Mouse (Mus musculus): ENCODE results near the gene Atoh7. TPM values are rescaled to one million over a fixed set of nuclear protein-coding genes. Genes with fewer than 3 reads are reported as not detected.
"Not testable (repeated sequence)": the region's sequence is repeated elsewhere in the genome, so short reads cannot be mapped to it uniquely, and the experiment has no call there.

Atoh7 gene
- not detected for total RNA-seq (2021)
- long read RNA-seq, experiment 1: 0 reads
- long read RNA-seq, experiment 2: 0 reads

- Histone ChIP-seq H3K27ac (no peak within 1 kb of the TSS), H3K4me3 (peak within 1 kb of the TSS; percentile 72)
- intact Hi-C loops (cut with DNase I): no loop called here
- TF ChIP-seq CTCF (IDR thresholded peaks at IDR 0.05): no peak
- no peak for DNase-seq
These were observed at the start of gene Atoh7 for GRCm38 (mm10) chr10:63099521-63099920. TSS of gene Atoh7 (plus strand) at chr10:63099651.

- Histone ChIP-seq H3K27ac (peak overlapping the region; percentile 13; the same call in 1 of the 2 replicates), H3K4me3 (no peak overlapping the region)
- DNase-seq: no peak
- no peak for TF ChIP-seq CTCF (IDR thresholded peaks at IDR 0.05)
- intact Hi-C loops (cut with DNase I): no loop called here
These were observed 48.2 kb upstream of the Atoh7 start for GRCm38 (mm10) chr10:63051267-63051666.

- no peak overlapping the region for H3K4me3 ChIP-seq
- DNase-seq: no peak
- intact Hi-C loops (cut with DNase I): no loop called here
- no peak for TF ChIP-seq CTCF (IDR thresholded peaks at IDR 0.05)
- no peak overlapping the region for H3K27ac ChIP-seq
These were observed 47.4 kb upstream of the Atoh7 start for GRCm38 (mm10) chr10:63052011-63052410.

GRCm38 (mm10) chr10:63053007-63053406 lies 46.4 kb upstream of the Atoh7 start:
- intact Hi-C loops (cut with DNase I): no loop called here
- no peak for DNase-seq
- no peak for TF ChIP-seq CTCF (IDR thresholded peaks at IDR 0.05)
- no peak overlapping the region for H3K27ac ChIP-seq
- H3K4me3 ChIP-seq: no peak overlapping the region

GRCm38 (mm10) chr10:63054071-63054470 lies 45.4 kb upstream of the Atoh7 start:
- DNase-seq; H3K4me3 ChIP-seq; intact Hi-C loops (cut with DNase I); H3K27ac ChIP-seq: not testable (repeated sequence)

- DNase-seq: no peak
- intact Hi-C loops (cut with DNase I): no loop called here
- H3K27ac ChIP-seq: no peak overlapping the region
- H3K4me3 ChIP-seq: no peak overlapping the region
- TF ChIP-seq CTCF (IDR thresholded peaks at IDR 0.05): peak; percentile 17; the same call in 1 of the 2 replicates
These were observed 44.9 kb upstream of the Atoh7 start for GRCm38 (mm10) chr10:63054586-63054985.

GRCm38 (mm10) chr10:63056966-63057750 lies 42.3 kb upstream of the Atoh7 start:
- DNase-seq: peak; percentile 48
- H3K27ac ChIP-seq: peak overlapping the region; percentile 68
- intact Hi-C loops (cut with DNase I): no loop called here
- TF ChIP-seq CTCF (IDR thresholded peaks at IDR 0.05): no peak
- peak overlapping the region; percentile 43 for H3K4me3 ChIP-seq

GRCm38 (mm10) chr10:63059862-63060261 lies 39.6 kb upstream of the Atoh7 start, which contains the start of gene Pbld1:
TSS of gene Pbld1 (plus strand) at chr10:63060162.
- intact Hi-C loops (cut with DNase I): no loop called here

GRCm38 (mm10) chr10:63060406-63060805 lies 39.0 kb upstream of the Atoh7 start:
- peak; percentile 31 for DNase-seq
- intact Hi-C loops (cut with DNase I): no loop called here
- TF ChIP-seq CTCF (IDR thresholded peaks at IDR 0.05): no peak
- H3K27ac ChIP-seq: peak overlapping the region; percentile 71
- H3K4me3 ChIP-seq: peak overlapping the region; percentile 14

More at GRCm38 (mm10) chr10:63059862-63060261, 39.6 kb upstream of the Atoh7 start, which contains the start of gene Pbld1:
- Histone ChIP-seq H3K4me3 (peak within 1 kb of the TSS; percentile 14), H3K27ac (peak within 1 kb of the TSS; percentile 71)
- DNase-seq: no peak
- no peak for TF ChIP-seq CTCF (IDR thresholded peaks at IDR 0.05)

GRCm38 (mm10) chr10:63061266-63061665 lies 38.2 kb upstream of the Atoh7 start:
- TF ChIP-seq CTCF (IDR thresholded peaks at IDR 0.05): no peak
- DNase-seq: no peak
- H3K27ac ChIP-seq: no peak overlapping the region
- intact Hi-C loops (cut with DNase I): no loop called here
- no peak overlapping the region for H3K4me3 ChIP-seq

GRCm38 (mm10) chr10:63062696-63063095 lies 36.8 kb upstream of the Atoh7 start:
- TF ChIP-seq CTCF (IDR thresholded peaks at IDR 0.05): no peak
- Histone ChIP-seq H3K4me3 (no peak overlapping the region), H3K27ac (no peak overlapping the region)
- DNase-seq: no peak
- intact Hi-C loops (cut with DNase I): no loop called here

- H3K4me3 ChIP-seq: no peak overlapping the region
- intact Hi-C loops (cut with DNase I): no loop called here
- no peak for DNase-seq
- no peak for TF ChIP-seq CTCF (IDR thresholded peaks at IDR 0.05)
- H3K27ac ChIP-seq: no peak overlapping the region
These were observed 36.1 kb upstream of the Atoh7 start for GRCm38 (mm10) chr10:63063365-63063764.

- TF ChIP-seq CTCF (IDR thresholded peaks at IDR 0.05): no peak
- H3K4me3 ChIP-seq: no peak overlapping the region
- H3K27ac ChIP-seq: no peak overlapping the region
- no peak for DNase-seq
- intact Hi-C loops (cut with DNase I): loop anchor here (2.0 kb wide), 1 partner anchor 40 kb away; the partner anchor contains the start of genes Hnrnph3 and Pbld2
These were observed 34.9 kb upstream of the Atoh7 start for GRCm38 (mm10) chr10:63064516-63064915.

Data from gastrocnemius, adult 2 months (tissue).